Mouse (Mus musculus): ENCODE data around the gene Opcml. TPM values are rescaled to one million over a fixed set of nuclear protein-coding genes. Genes with fewer than 3 reads are reported as not detected.
A peak's percentile ranks its signal among the peaks of the same experiment; 100 is the strongest.

The Opcml gene
- polyA plus RNA-seq, 1 experiment = 94.7 TPM

GRCm38 (mm10) chr9:28139957-28140597, 349.5 kb downstream of the Opcml start:
- DNase-seq (ENCODE audit: extremely low spot score in 1 of 2, low spot score in 1 of 2) = peak in 1 of 2 experiments; percentile 32

GRCm38 (mm10) chr9:28149507-28149906, 358.9 kb downstream of the Opcml start:
- DNase-seq (ENCODE audit: extremely low spot score in 1 of 2, low spot score in 1 of 2) = peak in 1 of 2 experiments; percentile 52

- DNase-seq (ENCODE audit: extremely low spot score in 1 of 2, low spot score in 1 of 2) = no peak
Observed at GRCm38 (mm10) chr9:28153748-28154147, 363.2 kb downstream of the Opcml start.

DNA sequence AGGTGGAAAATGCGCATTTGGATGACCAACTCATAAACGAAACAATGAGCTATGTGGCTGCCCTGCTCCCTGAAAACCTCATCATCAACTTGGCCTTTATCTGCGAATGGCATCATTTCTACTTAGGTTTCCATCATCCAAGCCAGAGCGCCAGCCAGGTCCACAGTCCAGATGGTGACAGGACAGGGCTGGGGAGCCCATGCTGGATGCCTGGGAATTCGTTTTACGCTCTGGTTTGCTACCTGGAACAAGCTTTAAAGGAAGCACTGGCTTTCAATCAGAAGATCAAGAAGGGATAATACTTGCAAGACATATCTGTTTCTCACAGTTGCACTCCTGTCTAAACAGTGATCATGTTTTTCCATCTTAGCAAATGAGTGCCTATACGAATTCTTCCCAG, 366.5 kb downstream of the Opcml start:
- DNase-seq (ENCODE audit: extremely low spot score in 1 of 2, low spot score in 1 of 2) = no peak

DNA sequence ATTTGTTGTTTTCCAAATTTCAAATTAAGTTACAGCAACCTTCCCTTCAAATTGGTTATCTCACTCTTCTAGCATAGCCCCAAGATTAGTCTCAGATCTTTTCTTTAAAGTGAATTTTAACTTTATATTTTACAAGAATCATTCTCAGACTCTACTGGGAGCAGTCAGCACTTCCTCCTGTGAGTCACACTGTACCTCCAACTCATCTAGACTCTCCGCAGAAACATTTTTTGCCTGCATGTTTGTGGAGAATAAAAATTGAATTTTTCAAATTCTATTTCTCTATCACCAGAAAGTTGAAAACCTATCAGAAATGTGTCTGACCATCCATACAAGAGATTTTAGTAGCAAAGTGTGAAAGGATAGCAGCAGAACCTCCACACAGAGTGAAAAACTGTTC, 370.4 kb downstream of the Opcml start:
- peak in 1 of 2 experiments; percentile 48 for DNase-seq (ENCODE audit: extremely low spot score in 1 of 2, low spot score in 1 of 2)

DNA sequence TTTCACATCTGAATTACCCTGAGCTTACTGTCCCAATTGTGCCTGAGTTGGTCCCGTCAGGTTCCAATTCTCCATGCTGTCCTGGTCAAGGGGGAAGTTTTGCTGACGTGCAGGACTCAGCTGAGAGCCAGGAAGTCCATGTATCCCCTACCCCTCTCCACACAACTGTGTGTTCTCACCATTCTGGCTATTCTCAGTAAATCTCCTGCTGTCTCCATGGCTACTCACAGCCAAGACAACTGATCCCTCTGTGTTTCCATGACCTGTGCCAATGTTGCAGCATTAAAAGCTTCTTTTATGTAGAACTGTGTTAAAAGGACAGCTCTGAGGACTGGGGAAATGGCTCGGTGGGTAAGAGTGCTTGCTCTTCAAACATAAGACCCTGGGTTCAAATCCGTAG, 373.4 kb downstream of the Opcml start:
- DNase-seq (ENCODE audit: extremely low spot score in 1 of 2, low spot score in 1 of 2) = no peak

- peak in 1 of 2 experiments; percentile 83 for DNase-seq (ENCODE audit: extremely low spot score in 1 of 2, low spot score in 1 of 2)
Observed at GRCm38 (mm10) chr9:28171890-28172289, 381.3 kb downstream of the Opcml start.

- no peak for DNase-seq (ENCODE audit: extremely low spot score in 1 of 2, low spot score in 1 of 2)
Observed at GRCm38 (mm10) chr9:28177052-28177451, 386.5 kb downstream of the Opcml start.

DNA sequence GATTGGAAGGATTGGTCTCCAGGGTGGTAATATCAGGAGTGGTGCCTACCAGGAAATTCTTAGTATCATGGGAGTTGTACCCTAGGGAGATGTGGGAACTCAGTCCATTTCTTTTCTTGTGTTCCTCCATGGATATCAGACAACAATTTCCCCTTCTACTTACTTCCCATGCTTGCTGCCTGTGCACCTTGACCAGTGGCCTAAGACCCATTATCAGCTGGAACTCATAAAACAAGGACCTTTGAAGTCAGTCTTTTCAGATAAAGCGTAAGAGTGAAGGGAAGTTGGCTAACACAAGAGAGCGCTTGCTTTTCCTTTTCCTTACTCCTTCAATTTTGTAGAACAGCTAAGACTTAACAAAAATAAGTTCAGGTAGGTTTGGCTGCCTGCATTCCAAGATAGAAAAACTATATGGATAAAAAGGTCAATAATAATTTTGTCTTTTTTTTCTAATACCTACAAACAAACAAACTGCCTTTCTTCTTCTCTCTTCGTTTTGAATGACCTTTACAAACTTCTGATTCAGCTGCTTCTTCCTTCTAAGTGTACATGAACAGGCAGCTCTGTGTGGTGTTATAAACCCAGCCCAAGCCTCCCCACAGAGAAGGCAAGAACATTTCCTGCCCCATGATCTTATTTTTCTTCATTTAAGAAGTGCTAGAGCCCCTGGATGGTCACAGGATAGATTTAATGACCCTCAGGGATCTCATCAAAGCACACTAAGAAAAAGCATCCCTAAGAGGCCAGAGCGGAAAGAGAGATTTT, 387.7 kb downstream of the Opcml start:
- DNase-seq (ENCODE audit: extremely low spot score in 1 of 2, low spot score in 1 of 2) = no peak

- peak in 1 of 2 experiments; percentile 33 for DNase-seq (ENCODE audit: extremely low spot score in 1 of 2, low spot score in 1 of 2)
Observed at GRCm38 (mm10) chr9:28181916-28182315, 391.3 kb downstream of the Opcml start.

DNA sequence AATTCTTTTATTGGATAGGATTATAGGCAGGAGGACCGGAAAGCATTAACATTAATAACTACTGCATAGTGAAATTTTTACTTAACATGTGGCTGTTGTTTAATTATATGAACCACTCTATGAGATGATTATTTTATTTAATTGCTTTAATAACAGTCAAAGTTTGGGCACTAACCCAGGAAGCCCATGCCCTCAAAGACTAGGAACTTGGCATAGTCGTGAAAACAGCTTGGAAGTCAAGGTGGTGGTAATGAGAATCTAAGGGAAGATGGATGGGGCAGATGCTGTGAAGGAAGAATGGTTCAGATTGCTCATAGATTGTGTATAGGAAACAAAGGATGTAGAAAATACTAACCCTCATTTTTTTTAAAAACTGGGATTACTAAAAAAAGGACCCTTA, 399.7 kb downstream of the Opcml start:
- DNase-seq (ENCODE audit: extremely low spot score in 1 of 2, low spot score in 1 of 2) = no peak

DNA sequence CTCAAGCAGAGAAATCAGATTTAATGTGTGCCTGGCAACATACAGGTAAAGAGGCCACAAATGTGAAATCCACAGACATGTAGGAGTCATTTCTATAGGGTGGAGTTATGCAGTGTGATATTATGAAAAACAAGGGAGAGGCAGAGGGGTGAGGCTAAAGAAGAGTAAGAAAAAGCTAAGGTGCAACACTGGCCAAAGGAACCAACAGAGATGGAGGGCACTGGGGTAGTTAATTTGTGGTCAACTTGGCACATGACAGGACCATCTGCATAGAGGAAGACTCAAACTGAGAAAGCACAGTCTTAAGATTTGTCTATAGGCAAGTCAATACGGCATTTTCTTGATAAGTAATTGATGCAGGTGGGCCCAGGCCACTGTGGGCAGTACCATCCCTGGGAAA, 400.2 kb downstream of the Opcml start:
- no peak for DNase-seq (ENCODE audit: extremely low spot score in 1 of 2, low spot score in 1 of 2)

DNA sequence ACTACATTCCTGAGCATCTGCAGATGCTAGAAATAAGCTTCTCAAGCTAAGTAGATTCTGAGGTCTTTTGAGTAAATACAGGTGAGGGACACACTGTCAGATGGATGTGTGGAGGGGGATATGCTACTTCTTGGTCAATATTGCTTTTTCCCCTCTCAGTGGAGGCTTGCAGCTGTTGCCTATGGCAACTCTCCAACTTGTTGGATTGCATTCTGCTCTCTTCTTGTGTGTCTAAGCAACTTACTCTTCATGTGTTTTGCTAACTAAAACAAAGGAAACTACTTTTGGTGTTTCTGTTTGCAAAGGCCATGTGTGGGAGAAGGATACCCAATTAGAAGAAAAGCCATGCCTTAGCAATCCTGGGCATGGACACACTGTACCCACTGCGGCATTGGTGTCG, 406.0 kb downstream of the Opcml start:
- DNase-seq (ENCODE audit: extremely low spot score in 1 of 2, low spot score in 1 of 2) = no peak

DNA sequence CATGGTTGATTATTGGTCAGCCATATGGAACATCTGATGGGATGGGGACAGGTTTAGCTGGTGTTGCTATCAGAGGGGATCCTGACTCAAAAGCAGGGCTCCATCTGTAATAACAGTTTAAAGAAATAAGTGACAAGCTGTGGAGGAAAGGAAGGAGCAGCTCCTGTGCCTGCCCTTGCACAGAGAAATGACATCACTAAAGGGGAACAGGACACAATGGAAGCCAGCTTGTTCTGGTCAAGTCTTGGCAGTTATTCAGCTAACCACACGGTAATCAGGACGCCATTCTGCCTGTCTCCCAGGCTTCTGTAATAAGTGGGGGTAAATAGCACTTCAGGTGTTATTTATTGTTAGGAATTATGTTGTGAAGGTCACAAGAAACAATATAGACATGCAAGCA, 406.5 kb downstream of the Opcml start:
- DNase-seq (ENCODE audit: extremely low spot score in 1 of 2, low spot score in 1 of 2) = no peak

- peak; percentile 40 to 82 for DNase-seq (ENCODE audit: extremely low spot score in 1 of 2, low spot score in 1 of 2)
Observed at GRCm38 (mm10) chr9:28197631-28198030, 407.1 kb downstream of the Opcml start.

DNA sequence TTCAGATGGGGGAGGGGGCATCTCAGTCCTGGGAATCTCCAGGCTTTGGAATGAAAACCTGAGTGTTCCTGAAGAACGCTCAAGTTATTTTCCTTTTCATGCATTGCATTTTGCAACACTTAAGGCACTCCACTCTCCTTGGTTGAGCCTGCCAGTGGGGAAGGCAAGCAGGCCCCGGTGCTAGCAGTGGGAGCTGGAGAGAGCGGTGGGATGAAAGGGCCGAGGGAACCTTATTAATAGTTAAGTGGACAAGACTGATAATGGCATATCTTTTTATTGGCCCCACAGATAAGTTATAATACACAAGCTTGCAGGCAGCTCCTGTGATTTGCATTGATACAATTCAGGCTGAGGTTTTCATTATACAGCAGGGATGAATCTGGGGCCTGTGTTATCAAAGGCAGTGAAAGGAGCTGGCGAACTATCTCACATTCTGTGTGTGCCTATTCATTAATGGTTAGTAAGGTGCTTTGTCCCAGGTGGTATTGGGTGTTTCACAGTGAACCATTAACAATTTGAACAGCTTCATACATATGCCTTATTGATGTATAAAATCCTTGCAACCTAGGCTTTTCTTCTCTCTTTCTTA, 407.6 kb downstream of the Opcml start:
- no peak for DNase-seq (ENCODE audit: extremely low spot score in 1 of 2, low spot score in 1 of 2)

DNA sequence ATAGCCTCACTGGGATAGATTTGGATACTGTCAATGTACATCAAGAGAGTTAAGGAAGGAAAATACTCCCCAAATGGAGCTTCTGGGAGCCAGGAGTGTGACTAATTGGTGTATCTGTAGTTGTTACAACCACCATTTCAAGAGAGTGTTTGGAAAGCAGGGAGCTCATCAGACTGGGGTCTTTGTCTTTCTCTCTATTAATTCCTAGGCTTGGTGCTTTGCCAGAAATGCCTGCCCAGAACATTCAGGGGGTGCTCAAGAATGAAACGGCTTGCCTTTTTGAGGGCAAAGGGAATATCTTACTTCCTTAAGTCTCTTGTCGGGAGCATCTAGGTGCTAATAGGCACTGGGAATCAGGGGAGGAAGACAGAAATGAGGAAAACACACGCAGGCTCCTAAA, 416.9 kb downstream of the Opcml start:
- DNase-seq (ENCODE audit: extremely low spot score in 1 of 2, low spot score in 1 of 2) = no peak

- no peak for DNase-seq (ENCODE audit: extremely low spot score in 1 of 2, low spot score in 1 of 2)
Observed at GRCm38 (mm10) chr9:28208696-28209095, 418.1 kb downstream of the Opcml start.

DNA sequence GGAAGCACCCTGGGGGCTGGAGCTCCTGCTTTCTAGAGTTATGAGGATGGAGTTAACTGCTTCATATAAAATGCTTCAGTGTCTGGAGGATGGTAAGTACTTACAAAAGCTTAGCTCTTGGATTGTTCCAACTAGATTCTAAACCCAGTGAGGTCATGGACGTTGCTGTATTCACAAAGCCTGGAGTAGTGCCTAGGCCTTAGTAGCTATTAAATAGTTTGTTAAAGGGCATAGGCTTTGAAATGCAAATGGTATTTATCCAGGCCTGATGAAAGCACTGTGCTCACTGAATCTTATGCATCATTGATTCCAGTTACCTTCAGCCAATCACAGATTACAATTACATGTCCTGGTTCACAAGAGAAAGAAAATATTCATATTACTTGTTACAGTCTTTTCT, 421.3 kb downstream of the Opcml start:
- no peak for DNase-seq (ENCODE audit: extremely low spot score in 1 of 2, low spot score in 1 of 2)

- no peak for DNase-seq (ENCODE audit: extremely low spot score in 1 of 2, low spot score in 1 of 2)
Observed at GRCm38 (mm10) chr9:28213893-28214292, 423.3 kb downstream of the Opcml start.

- DNase-seq (ENCODE audit: extremely low spot score in 1 of 2, low spot score in 1 of 2) = peak; percentile 14 to 42
Observed at GRCm38 (mm10) chr9:28218026-28218646, 427.6 kb downstream of the Opcml start.
